Mouse (Mus musculus): ENCODE measurements around the gene Trp53i11. TPM values are rescaled to one million over a fixed set of nuclear protein-coding genes. Genes with fewer than 3 reads are reported as not detected.

The Trp53i11 gene
- polyA plus RNA-seq, 1 experiment from 2014 or later, result 38.6 TPM

DNA sequence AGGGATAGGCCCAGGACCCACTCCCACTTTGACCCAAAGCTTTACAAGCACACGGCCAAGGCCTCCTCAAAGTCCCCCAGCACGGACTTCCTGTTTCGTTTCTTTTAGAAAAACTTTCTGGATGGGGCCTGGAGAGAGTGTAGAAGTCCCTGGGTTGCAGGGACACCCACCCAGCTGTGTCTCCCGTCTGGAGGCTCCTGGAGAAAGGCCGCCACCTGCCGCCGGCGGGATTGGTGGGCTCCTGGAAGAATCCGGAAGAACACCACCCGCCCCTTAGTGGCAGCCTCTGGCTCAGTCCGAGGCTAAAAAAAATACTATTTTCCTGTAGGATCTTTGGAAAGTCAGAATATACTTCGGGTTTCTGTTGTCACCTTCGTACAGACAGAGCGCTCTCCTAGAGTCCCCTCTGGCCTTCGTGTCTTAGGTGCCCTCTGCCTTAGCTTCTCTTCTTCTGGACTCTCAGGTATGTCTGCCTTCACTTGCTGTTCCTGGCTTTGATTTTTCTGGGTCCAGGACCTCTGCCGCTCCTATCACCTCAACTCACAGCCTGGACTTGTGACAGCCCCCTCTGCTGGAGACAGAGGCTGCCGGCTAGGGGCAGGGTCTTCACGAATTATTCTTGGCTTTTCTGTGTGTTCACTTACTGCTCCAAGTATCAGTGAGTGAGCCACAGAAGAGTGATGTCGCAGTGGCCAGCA lies 1.6 kb downstream of the Trp53i11 start:
- Histone ChIP-seq H3K36me3 (ENCODE audit: control insufficient read depth, insufficient read depth) (no peaks in the 10 kb centered on the region), H3K9me3 (replicated peaks; ENCODE audit: control insufficient read depth, low read length) (no peaks in the 10 kb centered on the region), H3K27me3 (ENCODE audit: control insufficient read depth, insufficient read depth, low read length) (peaks cover 11% of the 10 kb centered on the region), H3K27ac (ENCODE audit: low read length) (peak overlapping the region; percentile 72), H3K4me1 (ENCODE audit: control insufficient read depth, insufficient read depth, low read length) (peaks cover 2% of the 10 kb centered on the region; the same call in 1 of the 2 replicates), H3K4me3 (ENCODE audit: low read length) (peak overlapping the region; percentile 83), H3K9ac (ENCODE audit: low read length) (peak overlapping the region; percentile 84), H3K4me2 (ENCODE audit: low read depth, low read length) (peak overlapping the region; percentile 98)
- ATAC-seq (replicated peaks; ENCODE audit: extremely low read depth, insufficient read depth, low FRiP score), result no peak
- WGBS, result 8% methylated on average over 19 of the region's 19 CpGs

DNA sequence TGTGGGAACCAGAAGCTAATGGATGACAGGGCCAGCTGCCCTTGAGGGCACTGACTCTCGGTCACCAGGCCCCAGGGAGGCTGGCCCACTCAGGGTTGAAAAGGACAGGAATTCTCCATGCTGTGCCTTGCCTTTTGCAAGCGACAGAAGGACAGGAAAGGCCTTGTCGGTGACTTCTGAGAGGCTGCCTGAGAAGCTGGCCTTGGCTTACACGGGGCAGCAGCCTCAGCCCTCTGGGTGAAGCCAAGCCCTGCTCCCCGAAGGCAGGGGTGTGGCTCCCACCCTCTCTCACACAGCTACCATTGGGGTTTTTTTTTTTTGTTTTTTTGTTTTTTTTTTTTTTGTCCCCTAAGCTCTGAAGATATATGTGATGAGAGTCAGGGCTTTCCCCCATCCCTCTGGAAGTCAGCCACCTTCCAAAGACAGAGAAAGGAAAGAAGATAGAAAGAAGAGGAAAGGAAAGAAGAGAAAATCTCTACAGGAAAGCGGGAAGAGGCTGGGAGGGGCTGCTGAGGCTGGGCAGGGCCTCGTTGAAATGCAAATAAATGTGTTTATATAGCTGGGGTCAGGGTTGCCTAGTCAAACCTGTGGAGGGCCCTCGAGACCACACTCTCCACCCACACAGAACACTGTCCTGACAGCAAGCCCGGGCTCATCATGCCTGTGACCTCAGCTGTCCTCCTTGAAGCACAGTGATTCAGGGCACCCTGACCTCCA lies 3.6 kb downstream of the Trp53i11 start:
- H3K4me2 ChIP-seq (ENCODE audit: low read depth, low read length), result peak overlapping the region; percentile 3; the same call in 1 of the 2 replicates
- H3K27ac ChIP-seq (ENCODE audit: low read length), result peak overlapping the region; percentile 26; the same call in 1 of the 2 replicates
- peaks cover 7% of the 10 kb centered on the region for H3K27me3 ChIP-seq (ENCODE audit: control insufficient read depth, insufficient read depth, low read length)
- 43% methylated on average over 9 of the region's 9 CpGs for WGBS
- ATAC-seq (replicated peaks; ENCODE audit: extremely low read depth, insufficient read depth, low FRiP score), result no peak
- no peaks in the 10 kb centered on the region for H3K36me3 ChIP-seq (ENCODE audit: control insufficient read depth, insufficient read depth)
- H3K9me3 ChIP-seq (replicated peaks; ENCODE audit: control insufficient read depth, low read length), result no peaks in the 10 kb centered on the region
- H3K4me1 ChIP-seq (ENCODE audit: control insufficient read depth, insufficient read depth, low read length), result peaks cover 2% of the 10 kb centered on the region; the same call in 1 of the 2 replicates
- H3K4me3 ChIP-seq (ENCODE audit: low read length), result no peak overlapping the region
- peak overlapping the region; percentile 8; the same call in 1 of the 2 replicates for H3K9ac ChIP-seq (ENCODE audit: low read length)

DNA sequence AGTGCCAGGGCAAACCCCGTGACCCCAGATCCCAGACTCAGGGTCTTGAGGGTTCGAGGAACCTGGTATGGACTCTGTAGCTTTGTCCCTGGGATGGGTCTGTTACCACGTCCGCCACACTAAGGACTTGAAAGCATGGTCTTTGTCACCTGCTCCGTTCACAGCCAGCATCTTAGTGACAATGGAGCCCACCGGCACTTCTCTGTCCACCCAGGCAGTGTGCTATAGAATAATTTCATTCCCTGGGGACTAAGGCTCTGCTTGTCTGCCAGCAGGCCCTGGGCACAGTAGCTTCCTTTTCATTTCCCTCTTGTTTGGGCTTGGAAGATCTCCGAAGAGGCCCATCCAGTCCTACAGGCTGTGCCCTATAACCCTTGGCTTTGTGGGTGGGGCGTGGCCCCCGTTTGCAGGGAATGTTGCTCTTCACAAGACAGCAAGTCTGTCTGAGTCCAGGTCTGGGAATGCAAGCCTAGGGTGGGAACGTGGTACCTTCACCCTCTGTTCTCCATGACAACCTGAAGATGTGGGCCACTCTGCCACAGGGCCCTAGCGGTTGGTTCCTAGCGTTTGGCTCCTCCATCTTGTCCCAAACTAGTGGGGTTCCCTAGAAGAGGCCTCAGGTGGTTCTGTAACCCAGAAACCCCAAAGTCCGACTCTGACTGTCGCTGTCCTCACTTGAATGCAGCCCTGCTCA lies 4.3 kb downstream of the Trp53i11 start:
- no peak overlapping the region; the same call in 1 of the 2 replicates for H3K9ac ChIP-seq (ENCODE audit: low read length)
- 0 out of 2 replicates have a peak overlapping the region, but pooled peaks have one; percentile 2 for H3K4me2 ChIP-seq (ENCODE audit: low read depth, low read length)
- peaks cover under 1% of the 10 kb centered on the region; the same call in 1 of the 2 replicates for H3K27me3 ChIP-seq (ENCODE audit: control insufficient read depth, insufficient read depth, low read length)
- H3K4me1 ChIP-seq (ENCODE audit: control insufficient read depth, insufficient read depth, low read length), result peaks cover 2% of the 10 kb centered on the region; the same call in 1 of the 2 replicates
- no peaks in the 10 kb centered on the region for H3K9me3 ChIP-seq (replicated peaks; ENCODE audit: control insufficient read depth, low read length)
- no peak for ATAC-seq (replicated peaks; ENCODE audit: extremely low read depth, insufficient read depth, low FRiP score)
- no peak overlapping the region for H3K4me3 ChIP-seq (ENCODE audit: low read length)
- H3K36me3 ChIP-seq (ENCODE audit: control insufficient read depth, insufficient read depth), result no peaks in the 10 kb centered on the region
- peak overlapping the region; percentile 41 for H3K27ac ChIP-seq (ENCODE audit: low read length)
- 79% methylated on average over 14 of the region's 14 CpGs for WGBS

DNA sequence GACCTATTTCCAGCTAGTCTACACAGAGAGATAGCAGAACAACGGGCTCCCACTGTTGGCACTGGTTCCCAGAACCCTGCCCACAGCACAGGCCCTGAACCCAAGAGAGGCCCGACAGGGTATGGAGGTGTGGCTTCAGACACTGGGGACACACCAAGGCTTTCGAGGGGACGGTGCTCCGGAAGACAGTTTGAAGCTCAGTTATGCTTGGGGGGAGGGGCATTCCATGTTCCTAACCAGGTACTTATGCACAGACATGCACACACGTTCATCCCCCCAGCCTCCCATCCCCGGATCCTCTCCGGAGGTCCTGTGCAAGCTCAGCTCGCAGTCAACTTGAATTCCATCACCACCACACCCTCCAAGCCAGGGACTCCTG lies 4.8 kb downstream of the Trp53i11 start:
- Histone ChIP-seq H3K36me3 (ENCODE audit: control insufficient read depth, insufficient read depth) (no peaks in the 10 kb centered on the region), H3K9me3 (replicated peaks; ENCODE audit: control insufficient read depth, low read length) (no peaks in the 10 kb centered on the region), H3K4me2 (ENCODE audit: low read depth, low read length) (0 out of 2 replicates have a peak overlapping the region, but pooled peaks have one; percentile 2), H3K4me3 (ENCODE audit: low read length) (no peak overlapping the region), H3K4me1 (ENCODE audit: control insufficient read depth, insufficient read depth, low read length) (peaks cover 2% of the 10 kb centered on the region; the same call in 1 of the 2 replicates), H3K27me3 (ENCODE audit: control insufficient read depth, insufficient read depth, low read length) (no peaks in the 10 kb centered on the region), H3K9ac (ENCODE audit: low read length) (no peak overlapping the region), H3K27ac (ENCODE audit: low read length) (peak overlapping the region; percentile 41)
- peak; percentile 24; the same call in 1 of the 2 replicates for ATAC-seq (replicated peaks; ENCODE audit: extremely low read depth, insufficient read depth, low FRiP score)
- WGBS, result 47% methylated on average over 9 of the region's 9 CpGs

DNA sequence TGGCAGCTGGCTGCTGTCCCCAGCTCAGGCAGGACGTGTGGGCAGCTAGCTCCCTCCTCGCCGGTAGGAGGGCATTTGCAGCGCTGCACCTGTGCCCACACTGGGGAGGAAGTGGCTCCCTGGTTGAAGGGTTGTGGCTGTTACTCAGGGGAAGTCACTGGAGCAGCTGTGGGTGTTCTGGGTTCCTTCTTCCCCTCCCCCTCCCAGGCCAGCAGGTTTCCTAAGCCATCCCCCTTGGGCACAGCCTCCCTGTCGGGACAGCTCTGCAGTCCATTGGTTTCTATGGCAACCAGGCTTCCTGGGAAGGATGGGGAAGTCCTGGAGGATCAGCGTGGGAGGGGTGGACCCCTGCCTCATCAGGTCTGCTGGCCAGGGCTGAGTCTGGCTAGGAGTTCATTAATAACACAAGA lies 5.3 kb downstream of the Trp53i11 start:
- Histone ChIP-seq H3K4me2 (ENCODE audit: low read depth, low read length) (no peak overlapping the region), H3K9me3 (replicated peaks; ENCODE audit: control insufficient read depth, low read length) (no peaks in the 10 kb centered on the region), H3K36me3 (ENCODE audit: control insufficient read depth, insufficient read depth) (no peaks in the 10 kb centered on the region), H3K4me1 (ENCODE audit: control insufficient read depth, insufficient read depth, low read length) (peaks cover 2% of the 10 kb centered on the region; the same call in 1 of the 2 replicates), H3K27me3 (ENCODE audit: control insufficient read depth, insufficient read depth, low read length) (no peaks in the 10 kb centered on the region), H3K27ac (ENCODE audit: low read length) (peak overlapping the region; percentile 41; the same call in 1 of the 2 replicates), H3K4me3 (ENCODE audit: low read length) (no peak overlapping the region), H3K9ac (ENCODE audit: low read length) (no peak overlapping the region)
- ATAC-seq (replicated peaks; ENCODE audit: extremely low read depth, insufficient read depth, low FRiP score), result peak; percentile 40; the same call in 1 of the 2 replicates
- 26% methylated on average over 6 of the region's 6 CpGs for WGBS

DNA sequence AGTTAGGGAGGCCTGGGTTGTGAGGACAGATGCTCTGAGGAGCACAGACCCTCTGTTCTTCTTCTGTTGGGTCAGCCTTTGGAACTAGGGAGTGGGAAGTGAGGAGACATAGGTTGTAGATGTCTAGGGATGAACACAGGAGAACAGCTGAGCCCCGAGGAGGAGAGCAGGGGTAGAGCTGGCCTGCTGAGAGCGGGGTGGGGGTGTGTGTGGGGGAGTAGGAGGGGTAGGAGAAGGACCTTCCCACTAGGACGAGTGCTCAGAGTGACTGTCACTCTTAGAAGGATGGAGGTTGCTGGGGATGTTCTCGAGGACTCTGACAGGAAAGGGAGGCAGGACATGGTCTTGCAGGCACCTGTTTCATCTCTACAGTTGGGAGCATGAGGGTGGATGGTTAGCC lies 6.5 kb downstream of the Trp53i11 start:
- Histone ChIP-seq H3K4me1 (ENCODE audit: control insufficient read depth, insufficient read depth, low read length) (peaks cover under 1% of the 10 kb centered on the region; the same call in 1 of the 2 replicates), H3K4me2 (ENCODE audit: low read depth, low read length) (no peak overlapping the region), H3K27me3 (ENCODE audit: control insufficient read depth, insufficient read depth, low read length) (no peaks in the 10 kb centered on the region), H3K27ac (ENCODE audit: low read length) (no peak overlapping the region), H3K36me3 (ENCODE audit: control insufficient read depth, insufficient read depth) (no peaks in the 10 kb centered on the region), H3K4me3 (ENCODE audit: low read length) (no peak overlapping the region), H3K9me3 (replicated peaks; ENCODE audit: control insufficient read depth, low read length) (no peaks in the 10 kb centered on the region), H3K9ac (ENCODE audit: low read length) (no peak overlapping the region)
- ATAC-seq (replicated peaks; ENCODE audit: extremely low read depth, insufficient read depth, low FRiP score), result no peak
- 47% methylated on average over 4 of the region's 4 CpGs for WGBS

DNA sequence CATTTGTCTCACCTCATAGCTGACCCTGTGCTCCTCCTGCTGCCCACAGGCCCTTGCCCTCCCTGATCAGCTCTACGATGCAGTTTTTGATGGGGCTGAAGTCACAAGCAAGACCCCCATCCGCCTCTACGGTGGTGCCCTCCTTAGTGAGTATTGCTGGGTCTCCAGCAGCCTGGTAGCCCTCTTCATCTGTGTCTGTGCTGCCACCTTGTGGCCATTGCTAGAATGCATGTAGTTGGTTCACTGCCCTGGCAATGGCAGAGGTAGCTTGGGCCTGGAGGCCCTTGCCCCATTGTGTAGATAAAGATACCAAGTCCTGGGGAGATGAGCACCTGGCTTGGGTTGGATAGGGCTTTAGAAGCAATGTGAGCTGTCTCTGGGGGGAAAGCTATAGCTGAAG lies 11.5 kb downstream of the Trp53i11 start:
- Histone ChIP-seq H3K27ac (ENCODE audit: low read length) (no peak overlapping the region), H3K4me1 (ENCODE audit: control insufficient read depth, insufficient read depth, low read length) (peaks cover 13% of the 10 kb centered on the region), H3K9ac (ENCODE audit: low read length) (no peak overlapping the region), H3K27me3 (ENCODE audit: control insufficient read depth, insufficient read depth, low read length) (no peaks in the 10 kb centered on the region), H3K9me3 (replicated peaks; ENCODE audit: control insufficient read depth, low read length) (no peaks in the 10 kb centered on the region), H3K4me2 (ENCODE audit: low read depth, low read length) (no peak overlapping the region), H3K4me3 (ENCODE audit: low read length) (no peak overlapping the region), H3K36me3 (ENCODE audit: control insufficient read depth, insufficient read depth) (no peaks in the 10 kb centered on the region)
- ATAC-seq (replicated peaks; ENCODE audit: extremely low read depth, insufficient read depth, low FRiP score), result no peak
- 13% methylated on average over 3 of the region's 3 CpGs for WGBS

DNA sequence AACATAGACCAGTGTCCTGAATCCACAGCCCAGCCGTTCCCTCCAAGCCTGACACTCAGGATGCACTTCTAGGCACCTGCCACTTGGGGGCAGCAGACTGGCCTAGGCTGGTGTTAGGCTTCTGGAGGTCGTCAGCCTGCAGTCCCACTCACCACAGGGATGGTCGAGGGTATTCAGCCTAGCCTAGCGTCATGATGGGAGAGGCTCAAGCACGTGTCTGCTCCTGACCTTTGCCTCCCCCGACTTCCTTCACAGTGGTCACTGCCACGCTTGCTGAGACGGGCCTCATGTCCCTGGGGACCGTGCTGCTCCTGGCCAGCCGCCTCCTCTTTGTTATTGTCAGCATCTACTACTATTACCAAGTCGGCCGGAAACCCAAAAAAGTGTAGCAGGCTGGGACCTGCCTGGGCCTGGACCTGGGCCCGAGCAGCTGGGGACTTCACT lies 12.2 kb downstream of the Trp53i11 start:
- no peak overlapping the region for H3K4me3 ChIP-seq (ENCODE audit: low read length)
- peak; percentile 51 for ATAC-seq (replicated peaks; ENCODE audit: extremely low read depth, insufficient read depth, low FRiP score)
- H3K36me3 ChIP-seq (ENCODE audit: control insufficient read depth, insufficient read depth), result no peaks in the 10 kb centered on the region
- no peaks in the 10 kb centered on the region for H3K27me3 ChIP-seq (ENCODE audit: control insufficient read depth, insufficient read depth, low read length)
- H3K4me2 ChIP-seq (ENCODE audit: low read depth, low read length), result no peak overlapping the region
- no peak overlapping the region for H3K9ac ChIP-seq (ENCODE audit: low read length)
- no peaks in the 10 kb centered on the region for H3K9me3 ChIP-seq (replicated peaks; ENCODE audit: control insufficient read depth, low read length)
- 0 out of 2 replicates have a peak overlapping the region, but pooled peaks have one; percentile 4 for H3K27ac ChIP-seq (ENCODE audit: low read length)
- 34% methylated on average over 13 of the region's 13 CpGs for WGBS
- peaks cover 13% of the 10 kb centered on the region for H3K4me1 ChIP-seq (ENCODE audit: control insufficient read depth, insufficient read depth, low read length)
